Mouse (Mus musculus) embryo, embryonic 10 days (tissue): Measurements from ENCODE around the gene Hist1h2an.
"Not testable (repeated sequence)": the region's sequence is repeated elsewhere in the genome, so short reads cannot be mapped to it uniquely, and the experiment has no call there.

ENCODE experiments used
- DNase-seq: peaks from one replicate; pipeline ENCODE4 v3.0.0-alpha.2; 2015; ENCODE audit warnings: low spot score

Hist1h2an gene

GRCm38 (mm10) chr13:21786899-21787629 lies at the start of gene Hist1h2an, which contains the start of gene Hist1h2bp:
Gene Hist1h2an, minus strand, starts transcription at chr13:21787218.
Gene Hist1h2bp, plus strand, starts transcription at chr13:21787461.
- DNase-seq: peak; percentile 96

- not testable (repeated sequence) for DNase-seq
These were observed 46.4 kb upstream of the Hist1h2an start, which contains the start of the genes Hist1h2ap and Hist1h2br for GRCm38 (mm10) chr13:21833461-21833860. Gene Hist1h2ap, minus strand, starts transcription at chr13:21833507. Gene Hist1h2br, plus strand, starts transcription at chr13:21833743.

DNA sequence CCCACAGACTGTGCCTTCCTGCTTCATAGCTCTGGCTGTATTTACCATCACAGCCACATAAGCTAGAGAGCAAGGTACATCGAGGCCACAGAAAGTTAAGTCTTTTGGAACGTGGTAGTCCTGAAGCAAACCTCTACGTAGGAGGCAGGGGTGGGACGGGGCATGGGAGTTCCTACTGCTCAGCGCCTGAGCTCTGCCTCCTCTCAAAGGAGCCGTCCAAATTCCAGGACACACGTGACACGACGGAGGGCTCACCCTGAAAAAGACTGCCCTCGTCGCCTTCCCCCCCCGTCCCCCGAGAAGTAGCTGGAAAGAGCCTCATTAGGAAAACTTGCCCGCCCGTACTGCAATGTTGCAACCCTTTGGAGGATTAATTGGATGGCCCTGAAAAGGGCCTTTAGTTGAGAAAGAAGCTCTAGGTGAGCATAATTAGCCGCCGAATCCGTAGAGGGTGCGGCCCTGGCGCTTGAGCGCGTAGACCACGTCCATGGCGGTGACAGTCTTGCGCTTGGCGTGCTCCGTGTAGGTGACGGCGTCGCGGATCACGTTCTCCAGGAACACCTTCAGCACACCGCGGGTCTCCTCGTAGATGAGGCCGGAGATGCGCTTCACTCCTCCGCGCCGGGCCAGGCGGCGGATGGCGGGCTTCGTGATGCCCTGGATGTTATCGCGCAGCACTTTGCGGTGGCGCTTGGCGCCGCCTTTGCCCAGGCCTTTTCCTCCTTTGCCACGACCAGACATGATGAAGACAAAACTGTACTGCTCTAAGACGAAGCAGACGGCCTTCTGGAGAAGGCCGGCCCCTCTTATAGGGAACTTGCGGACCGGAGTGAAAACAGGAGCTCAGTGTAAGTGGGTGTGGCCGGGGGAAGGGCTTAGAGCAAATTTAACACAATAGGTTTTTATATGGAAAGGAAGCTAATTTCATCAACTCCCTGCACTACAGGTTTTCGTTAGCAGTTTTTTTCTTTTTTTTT lies 44.7 kb upstream of the Hist1h2an start, which contains the start of gene Hist1h4n:
Hist1h4n (minus strand) TSS at position 779 of the 977 bp plus-strand sequence.
- DNase-seq: not testable (repeated sequence)

DNA sequence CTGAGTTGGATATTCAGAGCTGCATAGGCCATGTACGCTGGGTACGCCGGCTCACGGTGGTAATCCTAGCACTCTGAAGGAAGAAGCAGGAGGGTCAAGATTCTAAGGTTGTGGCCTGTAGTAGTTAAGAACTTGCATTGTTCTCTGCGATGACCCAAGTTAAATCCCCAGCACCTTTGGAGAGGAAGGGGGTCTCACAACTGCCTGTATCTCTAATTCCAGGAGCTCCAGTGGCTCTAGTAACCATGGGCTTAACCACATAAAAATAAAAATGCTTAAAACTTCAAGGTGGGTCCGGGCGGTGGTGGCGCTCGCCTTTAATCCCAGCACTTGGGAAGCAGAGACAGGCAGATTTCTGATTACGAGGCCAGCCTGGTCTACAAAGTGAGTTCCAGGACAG lies 43.3 kb upstream of the Hist1h2an start:
- peak; percentile 10 for DNase-seq

DNA sequence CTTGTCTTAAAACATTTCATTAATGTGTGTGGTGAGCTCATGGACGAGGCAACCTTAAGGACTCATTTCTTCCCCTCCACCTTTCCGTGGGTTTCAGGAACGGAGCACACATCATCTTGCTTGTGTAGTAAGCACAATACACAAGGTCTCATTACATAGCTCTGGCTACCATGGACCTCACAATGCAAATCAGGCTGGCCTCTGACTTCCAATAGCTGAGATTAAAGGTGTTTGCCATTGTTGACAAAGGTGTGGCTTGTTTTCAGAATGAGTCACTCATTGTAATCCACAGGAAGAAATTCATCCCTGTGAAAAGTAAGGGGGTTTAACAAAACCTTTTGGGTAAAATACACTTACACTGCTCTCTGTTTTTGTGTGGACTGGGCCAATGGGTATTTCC lies 41.5 kb upstream of the Hist1h2an start:
- DNase-seq: no peak

DNA sequence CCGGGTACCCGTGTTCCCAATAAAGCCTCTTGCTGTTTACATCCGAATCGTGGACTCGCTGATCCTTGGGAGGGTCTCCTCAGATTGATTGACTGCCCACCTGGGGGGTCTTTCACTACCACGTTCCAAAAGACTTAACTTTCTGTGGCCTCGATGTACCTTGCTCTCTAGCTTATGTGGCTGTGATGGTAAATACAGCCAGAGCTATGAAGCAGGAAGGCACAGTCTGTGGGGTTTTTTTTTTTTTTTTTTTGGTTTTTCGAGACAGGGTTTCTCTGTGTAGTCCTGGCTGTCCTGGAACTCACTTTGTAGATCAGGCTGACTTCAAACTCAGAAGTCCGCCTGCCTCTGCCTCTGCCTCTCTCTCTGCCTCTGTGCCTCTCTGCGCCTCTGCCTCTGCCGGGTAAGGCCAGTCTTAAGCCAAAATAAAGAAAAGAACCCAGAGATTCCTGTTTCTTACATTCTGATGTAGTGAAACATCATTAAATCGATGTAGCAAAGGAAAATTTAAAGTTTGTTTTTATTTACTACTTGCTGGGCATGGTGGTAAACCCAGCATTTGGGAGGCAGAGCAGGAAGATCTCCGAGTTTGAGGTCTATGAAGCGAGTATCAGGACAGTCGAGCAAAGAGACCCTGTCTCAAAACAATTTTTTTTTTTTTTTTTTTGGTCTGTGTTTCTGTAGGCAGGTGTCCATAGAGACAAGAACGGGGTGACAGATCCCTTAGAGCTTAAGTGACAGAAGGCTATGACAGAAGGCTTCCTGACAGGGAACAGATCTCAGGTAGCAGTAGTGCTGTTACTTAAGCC lies 33.3 kb upstream of the Hist1h2an start:
- not testable (repeated sequence) for DNase-seq

DNA sequence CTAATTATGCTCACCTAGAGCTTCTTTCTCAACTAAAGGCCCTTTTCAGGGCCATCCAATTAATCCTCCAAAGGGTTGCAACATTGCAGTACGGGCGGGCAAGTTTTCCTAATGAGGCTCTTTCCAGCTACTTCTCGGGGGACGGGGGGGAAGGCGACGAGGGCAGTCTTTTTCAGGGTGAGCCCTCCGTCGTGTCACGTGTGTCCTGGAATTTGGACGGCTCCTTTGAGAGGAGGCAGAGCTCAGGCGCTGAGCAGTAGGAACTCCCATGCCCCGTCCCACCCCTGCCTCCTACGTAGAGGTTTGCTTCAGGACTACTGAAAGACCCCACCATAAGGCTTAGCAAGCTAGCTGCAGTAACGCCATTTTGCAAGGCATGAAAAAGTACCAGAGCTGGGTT lies 25.1 kb upstream of the Hist1h2an start:
- not testable (repeated sequence) for DNase-seq

- not testable (repeated sequence) for DNase-seq
These were observed 24.5 kb upstream of the Hist1h2an start, which contains the start of gene Hist1h4m for GRCm38 (mm10) chr13:21811539-21811938. Gene Hist1h4m, plus strand, starts transcription at chr13:21811746.

- not testable (repeated sequence) for DNase-seq
These were observed 24.1 kb upstream of the Hist1h2an start for GRCm38 (mm10) chr13:21811074-21811473.

DNA sequence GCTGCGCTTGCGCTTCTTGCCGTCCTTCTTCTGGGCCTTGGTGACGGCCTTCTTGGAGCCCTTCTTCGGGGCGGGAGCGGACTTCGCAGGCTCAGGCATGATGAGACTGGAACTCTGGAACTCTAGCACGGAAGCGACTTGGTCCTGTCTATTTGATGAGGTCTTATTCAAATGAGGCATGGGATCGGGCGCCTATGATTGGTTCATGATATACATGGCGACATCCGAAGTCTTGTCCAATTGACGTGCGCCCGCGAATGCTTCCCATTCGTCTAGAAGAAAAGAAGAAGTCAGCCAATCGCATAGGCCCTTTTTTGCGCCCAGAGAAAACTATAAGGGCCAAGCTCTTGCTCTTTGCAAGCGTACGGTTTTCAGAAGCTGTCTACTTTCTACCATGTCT lies 23.1 kb upstream of the Hist1h2an start, which contains the start of the genes Hist1h2bq and Hist1h2ao:
Hist1h2bq (minus strand) TSS at position 125 of the 400 bp plus-strand sequence.
Hist1h2ao (plus strand) TSS at position 393 of the 400 bp plus-strand sequence.
- not testable (repeated sequence) for DNase-seq

DNA sequence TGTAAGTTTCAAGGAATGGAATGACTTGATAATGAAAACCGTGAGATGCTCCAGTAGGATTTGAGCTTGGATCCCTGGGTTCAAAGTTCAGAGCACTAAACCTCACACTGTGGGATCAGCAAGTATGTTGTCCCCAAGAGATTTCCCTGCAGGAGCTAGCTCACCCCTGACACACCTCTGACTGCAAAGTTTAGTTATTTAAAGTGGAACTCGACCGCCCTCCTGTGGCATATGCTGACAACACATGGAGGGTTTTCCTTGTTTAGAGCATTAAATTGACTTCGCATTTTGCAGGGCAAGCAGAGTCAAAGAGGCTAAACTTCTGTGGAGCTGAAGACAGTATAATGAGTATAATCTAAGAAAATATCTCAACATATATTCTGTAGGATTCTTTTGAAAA lies 16.0 kb upstream of the Hist1h2an start:
- DNase-seq: not testable (repeated sequence)

DNA sequence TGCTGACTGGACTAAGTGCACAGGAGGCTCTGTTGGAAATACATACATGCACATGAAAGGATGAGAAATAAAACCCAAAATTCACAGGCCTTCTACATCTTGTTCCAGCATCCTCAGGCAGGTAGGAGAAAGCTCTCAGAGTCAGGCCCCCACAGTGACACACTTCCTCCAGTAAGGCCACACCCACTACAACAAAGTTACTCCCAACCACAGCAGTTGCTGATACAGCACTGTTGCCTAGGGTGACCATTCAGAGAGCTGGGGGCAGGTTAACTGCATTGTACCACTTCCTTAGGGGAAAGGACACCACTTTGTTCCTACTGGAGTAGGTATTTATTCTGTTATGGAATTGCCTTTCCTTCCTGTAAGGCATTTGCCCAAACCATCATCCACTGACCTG lies 10.1 kb upstream of the Hist1h2an start:
- not testable (repeated sequence) for DNase-seq

- peak; percentile 3 for DNase-seq
These were observed 8.6 kb upstream of the Hist1h2an start for GRCm38 (mm10) chr13:21795584-21795983.

DNA sequence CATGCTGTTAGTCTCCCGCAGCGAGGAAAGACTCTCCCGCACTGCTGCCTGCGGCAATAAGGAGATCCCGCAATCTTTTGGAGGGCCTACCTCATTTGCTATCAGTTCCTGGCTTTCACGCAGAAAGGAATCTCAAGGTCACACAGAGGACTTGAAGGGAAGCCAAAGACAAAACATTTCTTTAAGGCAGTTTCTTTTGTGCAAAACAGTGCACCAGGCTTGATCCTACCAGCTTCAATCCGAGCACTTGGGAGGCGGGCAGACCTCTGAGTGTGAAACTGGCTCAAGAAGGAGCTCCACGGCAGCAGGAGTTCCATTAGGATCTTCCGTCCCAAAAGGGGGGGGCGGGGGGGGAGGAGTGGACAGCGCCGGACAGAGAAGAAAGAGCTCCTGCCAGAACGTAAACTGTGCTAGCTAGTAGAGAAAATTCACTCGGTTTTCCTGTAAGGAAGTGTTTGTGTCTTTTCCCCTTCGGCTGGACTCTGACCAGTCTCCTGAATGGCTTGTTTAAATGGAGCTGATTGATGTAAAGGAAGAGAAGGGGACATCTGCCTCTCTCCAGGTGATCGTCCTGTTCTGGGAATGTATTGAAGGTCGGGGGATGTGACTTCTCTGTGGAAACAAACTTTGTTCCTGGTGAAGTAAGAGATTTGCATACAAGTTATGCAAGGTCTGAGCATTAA lies 3.7 kb upstream of the Hist1h2an start:
- DNase-seq: peak; percentile 28

DNA sequence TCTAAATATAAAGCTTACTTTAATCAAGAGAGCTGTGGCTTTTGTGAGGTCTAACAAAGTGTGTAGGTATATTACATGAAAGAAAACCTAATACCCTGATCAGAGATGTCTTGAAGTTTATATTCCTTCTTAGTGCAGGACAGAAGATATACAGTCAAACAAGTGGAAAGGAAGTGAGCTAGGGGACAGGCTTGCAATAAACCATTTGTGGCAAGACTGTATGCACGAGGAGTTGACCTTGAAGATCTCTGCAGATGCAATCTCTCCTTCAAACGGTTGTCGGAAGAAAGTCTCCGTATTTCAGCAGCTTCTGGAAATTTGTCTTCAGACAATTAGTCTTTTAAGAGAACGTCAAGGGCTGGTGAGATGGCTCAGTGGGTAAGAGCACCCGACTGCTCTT lies 2.9 kb upstream of the Hist1h2an start:
- peak; percentile 4 for DNase-seq

DNA sequence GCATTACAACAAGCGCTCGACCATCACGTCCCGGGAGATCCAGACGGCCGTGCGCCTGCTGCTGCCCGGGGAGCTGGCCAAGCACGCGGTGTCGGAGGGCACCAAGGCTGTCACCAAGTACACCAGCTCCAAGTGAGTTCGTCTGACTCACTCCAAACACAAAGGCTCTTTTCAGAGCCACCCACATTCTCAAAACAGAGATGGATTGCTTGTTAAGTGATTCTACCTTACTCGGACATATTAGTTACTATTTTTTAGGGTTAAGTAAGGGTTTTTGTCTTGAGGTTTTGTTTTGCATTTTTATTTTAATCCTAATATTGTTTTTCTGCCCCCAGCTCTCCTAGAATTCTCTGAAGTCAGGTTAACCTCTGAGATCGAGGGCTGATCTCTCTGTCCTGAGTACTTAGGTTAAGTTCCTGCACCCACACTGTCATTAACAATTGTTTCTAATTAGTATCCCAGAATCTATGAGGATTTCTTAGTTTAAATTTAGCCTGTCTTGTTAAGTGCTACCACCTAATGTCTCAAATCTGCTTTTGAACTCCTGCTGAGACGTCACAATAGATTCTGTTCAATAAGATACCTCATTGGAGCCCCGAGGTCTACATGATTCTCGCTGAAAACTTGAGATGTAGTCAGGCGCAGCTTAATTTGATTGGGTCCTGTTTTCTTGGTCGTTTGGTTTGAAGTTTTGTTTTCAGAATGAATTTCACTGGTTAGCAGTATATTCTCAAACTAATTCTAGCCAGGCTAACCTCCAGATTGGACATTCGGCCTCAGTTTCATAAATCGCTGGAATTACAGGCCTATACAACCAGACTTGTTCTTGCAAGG lies 959 bp upstream of the Hist1h2an start:
- peak; percentile 70 for DNase-seq

- DNase-seq: peak; percentile 73
These were observed 674 bp downstream of the Hist1h2an start for GRCm38 (mm10) chr13:21786189-21786898.

DNA sequence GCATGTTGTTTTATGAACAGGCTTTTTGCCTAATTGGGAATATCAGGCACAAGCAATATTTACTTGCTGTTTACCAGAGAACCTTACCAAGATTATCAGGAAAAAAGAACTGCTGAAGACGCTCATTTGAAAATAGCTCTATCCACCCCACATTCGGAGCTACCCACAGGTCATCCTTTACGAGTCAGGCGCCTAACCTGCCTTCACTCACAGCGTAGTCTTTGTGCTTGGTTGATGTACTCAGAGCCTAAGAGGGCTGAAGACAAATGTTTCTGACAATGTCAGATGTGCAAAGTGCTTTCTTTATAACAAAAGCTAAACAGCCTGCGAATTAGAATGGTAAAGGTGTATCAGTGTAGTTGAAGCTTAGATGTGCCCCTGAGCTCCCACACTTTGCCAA lies 2.7 kb downstream of the Hist1h2an start:
- DNase-seq: peak; percentile 42

- DNase-seq: peak; percentile 68
These were observed 3.3 kb downstream of the Hist1h2an start for GRCm38 (mm10) chr13:21783734-21784161.
